Mouse (Mus musculus) urinary bladder, adult 18-20 months (tissue): ENCODE measurements around the gene 4930522H14Rik.

Source experiments
- DNase-seq, 2 experiments: peaks; one replicate each; pipeline ENCODE4 v3.0.0; 2022; ENCODE audit warnings: low spot score in 2 of 2, mixed read lengths in 2 of 2

Gene 4930522H14Rik

GRCm38 (mm10) chr4:109531111-109531510 lies at the start of gene 4930522H14Rik:
Gene 4930522H14Rik (minus strand): TSS chr4:109531297.
- DNase-seq: no peak

GRCm38 (mm10) chr4:109578356-109578755 lies 47.3 kb upstream of the 4930522H14Rik start:
- no peak for DNase-seq

- no peak for DNase-seq
These were observed 45.8 kb upstream of the 4930522H14Rik start for GRCm38 (mm10) chr4:109576933-109577332.

GRCm38 (mm10) chr4:109574845-109575244 lies 43.7 kb upstream of the 4930522H14Rik start:
- no peak for DNase-seq

GRCm38 (mm10) chr4:109574331-109574730 lies 43.2 kb upstream of the 4930522H14Rik start:
- DNase-seq: no peak

GRCm38 (mm10) chr4:109572632-109573031 lies 41.5 kb upstream of the 4930522H14Rik start:
- DNase-seq: no peak

GRCm38 (mm10) chr4:109569421-109569820 lies 38.3 kb upstream of the 4930522H14Rik start:
- DNase-seq: no peak

GRCm38 (mm10) chr4:109568959-109569358 lies 37.9 kb upstream of the 4930522H14Rik start:
- no peak for DNase-seq

- no peak for DNase-seq
These were observed 33.6 kb upstream of the 4930522H14Rik start for GRCm38 (mm10) chr4:109564711-109565110.

GRCm38 (mm10) chr4:109550338-109551150 lies 19.4 kb upstream of the 4930522H14Rik start:
- peak; percentile 11 to 21 for DNase-seq

- no peak for DNase-seq
These were observed 16.2 kb upstream of the 4930522H14Rik start for GRCm38 (mm10) chr4:109547306-109547705.

GRCm38 (mm10) chr4:109546538-109546937 lies 15.4 kb upstream of the 4930522H14Rik start:
- DNase-seq: no peak

- no peak for DNase-seq
These were observed 766 bp downstream of the 4930522H14Rik start for GRCm38 (mm10) chr4:109530245-109530816.

GRCm38 (mm10) chr4:109504885-109505284 lies 26.2 kb downstream of the 4930522H14Rik start:
- DNase-seq: peak; percentile 4 to 27

GRCm38 (mm10) chr4:109498476-109498875 lies 32.6 kb downstream of the 4930522H14Rik start:
- DNase-seq: no peak

GRCm38 (mm10) chr4:109493581-109493980 lies 37.5 kb downstream of the 4930522H14Rik start:
- DNase-seq: no peak

GRCm38 (mm10) chr4:109488812-109489211 lies 42.3 kb downstream of the 4930522H14Rik start:
- no peak for DNase-seq

- no peak for DNase-seq
These were observed 46.5 kb downstream of the 4930522H14Rik start, which contains the start of gene Rnf11 for GRCm38 (mm10) chr4:109484621-109485020. Gene Rnf11 (minus strand): TSS chr4:109484728.

GRCm38 (mm10) chr4:109482701-109483100 lies 48.4 kb downstream of the 4930522H14Rik start:
- DNase-seq: no peak

- DNase-seq: no peak
These were observed 49.7 kb downstream of the 4930522H14Rik start for GRCm38 (mm10) chr4:109481424-109481823.

GRCm38 (mm10) chr4:109477454-109477853 lies 53.6 kb downstream of the 4930522H14Rik start:
- DNase-seq: no peak

- peak; percentile 87 to 90 for DNase-seq
These were observed 54.5 kb downstream of the 4930522H14Rik start for GRCm38 (mm10) chr4:109476554-109477014.
